Mouse (Mus musculus) liver, embryonic 14.5 days (tissue): ENCODE measurements at regions not wholly inside any gene's neighbourhood (a gene's known extent, or its start where the extent isn't known, plus 50 kb on each side); places are given as distances from the start of the nearest gene placed in this dataset.

Experiments used
- CTCF ChIP-seq: IDR thresholded peaks from 2 replicates; pipeline ENCODE4 v1.5.1; 2016; ENCODE audit warnings: antibody characterized with exemption, low read depth, control low read depth
- EP300 ChIP-seq: IDR thresholded peaks from 2 replicates; pipeline ENCODE4 v1.6.1; 2016; ENCODE audit warnings: antibody characterized with exemption, low read depth

- no peak for TF ChIP-seq CTCF
- TF ChIP-seq EP300, result no peak
Observed at GRCm38 (mm10) chr7:73325503-73325902, 49.8 kb upstream of the Rgma start.
